Mouse (Mus musculus): ENCODE measurements around the gene Trcg1. TPM values are rescaled to one million over a fixed set of nuclear protein-coding genes. Genes with fewer than 3 reads are reported as not detected.
"Not testable (repeated sequence)": the region's sequence is repeated elsewhere in the genome, so short reads cannot be mapped to it uniquely, and the experiment has no call there.

The Trcg1 gene
- polyA plus RNA-seq, 1 experiment from 2014 or later = not detected

DNA sequence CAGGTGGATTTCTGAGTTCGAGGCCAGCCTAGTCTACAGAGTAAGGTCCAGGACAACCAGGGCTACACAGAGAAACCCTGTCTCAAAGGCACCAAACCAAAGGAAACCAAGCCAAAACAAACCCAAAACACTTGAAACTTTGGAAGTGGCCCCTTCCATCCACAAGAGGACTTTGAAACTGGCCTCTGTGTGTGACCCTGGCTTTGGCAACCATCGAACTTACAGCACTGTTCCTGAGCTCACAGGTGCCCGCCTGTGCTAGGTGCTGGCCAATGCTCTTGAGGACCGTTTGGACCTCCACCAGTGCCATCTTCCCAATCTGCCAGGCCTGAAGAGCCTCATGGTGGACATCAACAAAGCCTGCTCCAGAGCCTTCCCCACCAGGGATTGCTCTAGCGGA, 17.6 kb upstream of the Trcg1 start:
- H3K9me3 ChIP-seq (ENCODE audit: control insufficient read depth, low read length) = no peaks in the 10 kb centered on the region
- no peaks in the 10 kb centered on the region for H3K27me3 ChIP-seq (replicated peaks; ENCODE audit: control insufficient read depth, insufficient read depth, low read length)
- H3K4me2 ChIP-seq (ENCODE audit: low read depth, low read length) = no peak overlapping the region
- ATAC-seq = no peak
- no peaks in the 10 kb centered on the region for H3K4me1 ChIP-seq (ENCODE audit: control insufficient read depth, insufficient read depth, low read length)
- H3K27ac ChIP-seq (ENCODE audit: low read length) = no peak overlapping the region
- H3K9ac ChIP-seq (ENCODE audit: low read depth, low read length) = no peak overlapping the region
- H3K4me3 ChIP-seq (ENCODE audit: low read length) = no peak overlapping the region
- WGBS = 89% methylated on average over 5 of the region's 5 CpGs
- H3K36me3 ChIP-seq (ENCODE audit: control insufficient read depth, insufficient read depth, low read length) = no peaks in the 10 kb centered on the region

DNA sequence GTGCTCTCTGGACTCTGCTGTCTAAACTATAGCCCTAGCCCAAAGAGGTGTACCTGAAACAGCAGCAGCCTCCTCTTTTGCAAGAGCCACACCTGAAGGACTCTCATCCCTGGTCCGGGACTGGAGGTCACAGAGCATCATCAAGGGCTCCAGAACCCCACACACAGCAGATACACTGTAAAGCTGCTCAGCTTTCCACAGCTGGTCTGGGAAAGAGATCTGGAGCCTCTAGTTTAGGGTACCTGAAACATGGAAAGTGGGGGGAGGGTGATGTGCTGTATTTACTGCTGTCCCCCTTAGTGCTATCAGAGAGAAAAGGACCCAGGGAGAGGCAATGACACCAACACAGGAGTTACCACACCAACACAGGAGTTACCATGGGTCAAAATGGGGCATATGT, 16.8 kb upstream of the Trcg1 start:
- Histone ChIP-seq H3K4me2 (ENCODE audit: low read depth, low read length) (no peak overlapping the region), H3K27ac (ENCODE audit: low read length) (no peak overlapping the region), H3K4me3 (ENCODE audit: low read length) (no peak overlapping the region), H3K36me3 (ENCODE audit: control insufficient read depth, insufficient read depth, low read length) (no peaks in the 10 kb centered on the region), H3K9me3 (ENCODE audit: control insufficient read depth, low read length) (no peaks in the 10 kb centered on the region), H3K27me3 (replicated peaks; ENCODE audit: control insufficient read depth, insufficient read depth, low read length) (no peaks in the 10 kb centered on the region), H3K4me1 (ENCODE audit: control insufficient read depth, insufficient read depth, low read length) (no peaks in the 10 kb centered on the region), H3K9ac (ENCODE audit: low read depth, low read length) (no peak overlapping the region)
- no peak for ATAC-seq
- 75% methylated on average over 1 of the region's 1 CpGs for WGBS

DNA sequence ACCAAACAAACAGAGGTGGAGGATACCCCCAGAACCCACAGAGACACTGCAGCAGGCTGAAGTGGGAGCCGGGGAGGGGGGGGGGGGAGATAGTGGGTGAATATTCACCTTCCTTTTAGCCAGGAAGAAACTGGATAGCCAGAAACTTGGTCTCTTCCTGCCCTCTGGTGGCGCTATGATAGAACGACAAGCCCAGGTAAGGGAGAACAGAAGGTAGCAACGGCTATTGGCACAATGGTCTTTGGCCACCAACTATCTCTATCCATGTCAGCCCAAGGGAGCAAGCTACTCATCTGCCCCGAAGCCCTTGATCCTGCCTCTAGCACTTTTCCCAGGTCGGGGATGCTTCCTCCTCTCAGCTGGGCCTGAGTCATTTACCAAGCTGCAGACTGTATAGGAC, 16.0 kb upstream of the Trcg1 start:
- H3K27me3 ChIP-seq (replicated peaks; ENCODE audit: control insufficient read depth, insufficient read depth, low read length) = no peaks in the 10 kb centered on the region
- no peaks in the 10 kb centered on the region for H3K4me1 ChIP-seq (ENCODE audit: control insufficient read depth, insufficient read depth, low read length)
- H3K9ac ChIP-seq (ENCODE audit: low read depth, low read length) = no peak overlapping the region
- no peak overlapping the region for H3K4me2 ChIP-seq (ENCODE audit: low read depth, low read length)
- no peak overlapping the region for H3K27ac ChIP-seq (ENCODE audit: low read length)
- no peaks in the 10 kb centered on the region for H3K9me3 ChIP-seq (ENCODE audit: control insufficient read depth, low read length)
- WGBS = 18% methylated on average over 6 of the region's 6 CpGs
- H3K36me3 ChIP-seq (ENCODE audit: control insufficient read depth, insufficient read depth, low read length) = no peaks in the 10 kb centered on the region
- no peak overlapping the region for H3K4me3 ChIP-seq (ENCODE audit: low read length)
- ATAC-seq = no peak

DNA sequence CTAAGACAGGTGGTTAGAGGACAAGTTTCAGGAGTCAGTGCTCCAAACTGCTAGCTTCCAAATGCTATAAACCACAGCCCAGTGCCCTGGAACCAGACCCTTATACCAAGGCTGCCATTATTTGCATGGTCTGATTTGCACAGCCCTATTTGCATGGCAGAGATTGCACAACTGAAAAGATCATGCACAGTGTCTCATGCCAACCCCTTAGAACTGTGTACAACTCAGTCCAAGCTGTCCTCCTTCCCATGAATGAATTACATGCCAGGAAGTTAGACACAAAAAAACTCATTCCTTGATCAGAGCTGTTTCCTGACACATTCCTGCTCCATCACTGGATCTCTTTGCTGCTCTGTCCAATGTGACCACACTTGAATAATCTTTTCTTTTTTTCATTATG, 13.0 kb upstream of the Trcg1 start:
- no peak for ATAC-seq
- no peaks in the 10 kb centered on the region for H3K4me1 ChIP-seq (ENCODE audit: control insufficient read depth, insufficient read depth, low read length)

DNA sequence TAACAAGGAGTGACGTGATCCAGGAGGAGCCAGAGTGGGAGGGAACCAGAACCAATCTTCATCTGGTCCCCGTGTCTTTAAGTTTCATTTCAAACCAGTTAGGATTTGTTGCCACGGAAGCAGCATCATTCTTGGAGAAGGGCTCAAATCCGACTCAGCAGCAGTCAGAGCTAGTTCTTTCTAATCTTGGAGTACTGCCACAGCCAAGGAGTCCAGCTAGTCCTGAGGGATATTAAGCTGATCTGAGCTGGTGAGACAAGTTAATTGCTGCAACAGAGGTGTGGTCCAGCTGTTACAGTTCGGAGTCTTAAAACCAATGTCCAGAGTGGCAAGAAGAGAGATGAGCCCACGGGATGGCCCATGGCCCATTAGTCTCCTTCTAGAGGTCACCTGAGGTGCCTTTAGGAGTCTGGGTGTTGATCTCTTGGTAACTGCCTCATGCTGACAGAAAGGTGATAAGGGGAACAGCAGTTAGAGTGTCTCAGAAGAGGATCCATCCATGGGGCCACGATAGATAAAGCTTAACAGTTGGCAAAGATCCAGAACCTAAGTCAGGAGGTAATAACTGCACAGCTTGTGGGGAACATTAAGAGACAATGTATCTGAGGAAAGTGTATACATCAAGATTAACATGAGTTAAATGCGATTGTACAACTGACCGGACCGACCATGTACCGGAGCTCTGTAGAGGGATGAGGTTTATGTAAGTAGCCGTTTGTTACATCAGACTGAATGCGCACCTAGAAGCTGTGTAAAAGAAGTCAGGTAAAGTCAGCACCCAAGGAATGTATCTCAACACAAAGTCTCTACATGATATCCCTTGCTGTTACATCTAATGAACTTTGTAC, 10.4 kb upstream of the Trcg1 start:
- H3K9me3 ChIP-seq (ENCODE audit: control insufficient read depth, low read length) = no peaks in the 10 kb centered on the region
- H3K27ac ChIP-seq (ENCODE audit: low read length) = no peak overlapping the region
- no peak overlapping the region for H3K9ac ChIP-seq (ENCODE audit: low read depth, low read length)
- no peaks in the 10 kb centered on the region for H3K36me3 ChIP-seq (ENCODE audit: control insufficient read depth, insufficient read depth, low read length)
- no peaks in the 10 kb centered on the region for H3K4me1 ChIP-seq (ENCODE audit: control insufficient read depth, insufficient read depth, low read length)
- no peak overlapping the region for H3K4me3 ChIP-seq (ENCODE audit: low read length)
- H3K4me2 ChIP-seq (ENCODE audit: low read depth, low read length) = no peak overlapping the region
- ATAC-seq = no peak
- H3K27me3 ChIP-seq (replicated peaks; ENCODE audit: control insufficient read depth, insufficient read depth, low read length) = no peaks in the 10 kb centered on the region
- WGBS = 77% methylated on average over 13 of the region's 13 CpGs

More for the DNA sequence above, 13.0 kb upstream of the Trcg1 start:
- no peaks in the 10 kb centered on the region for H3K36me3 ChIP-seq (ENCODE audit: control insufficient read depth, insufficient read depth, low read length)
- H3K4me2 ChIP-seq (ENCODE audit: low read depth, low read length) = no peak overlapping the region
- no peaks in the 10 kb centered on the region for H3K9me3 ChIP-seq (ENCODE audit: control insufficient read depth, low read length)
- no peaks in the 10 kb centered on the region for H3K27me3 ChIP-seq (replicated peaks; ENCODE audit: control insufficient read depth, insufficient read depth, low read length)
- H3K27ac ChIP-seq (ENCODE audit: low read length) = no peak overlapping the region
- H3K4me3 ChIP-seq (ENCODE audit: low read length) = no peak overlapping the region
- no peak overlapping the region for H3K9ac ChIP-seq (ENCODE audit: low read depth, low read length)

DNA sequence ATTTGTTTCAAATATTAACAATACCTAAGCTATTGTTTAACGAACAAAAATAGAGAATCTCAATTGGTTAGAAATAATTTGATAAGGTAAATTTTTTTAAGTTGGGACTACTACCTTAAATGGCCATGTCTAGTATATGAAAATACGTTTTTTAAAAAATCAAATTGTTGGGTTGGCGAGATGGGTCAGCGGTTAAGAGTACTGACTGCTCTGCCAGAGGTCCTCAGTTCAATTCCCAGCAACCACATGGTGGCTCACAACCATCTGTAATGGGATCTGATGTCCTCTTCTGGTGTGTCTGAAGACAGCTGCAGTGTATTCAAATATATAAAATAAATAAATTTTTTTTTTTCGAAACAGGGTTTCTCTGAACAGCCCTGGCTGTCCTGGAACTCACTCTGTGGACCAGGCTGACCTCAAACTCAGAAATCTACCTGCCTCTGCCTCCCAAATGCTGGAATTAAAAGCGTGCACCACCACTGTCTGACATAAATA, 9.7 kb upstream of the Trcg1 start:
- 89% methylated on average over 6 of the region's 6 CpGs for WGBS
- not testable (repeated sequence) for H3K27me3 ChIP-seq (replicated peaks; ENCODE audit: control insufficient read depth, insufficient read depth, low read length); H3K4me2 ChIP-seq (ENCODE audit: low read depth, low read length); ATAC-seq; H3K4me3 ChIP-seq (ENCODE audit: low read length); H3K27ac ChIP-seq (ENCODE audit: low read length); H3K4me1 ChIP-seq (ENCODE audit: control insufficient read depth, insufficient read depth, low read length); H3K36me3 ChIP-seq (ENCODE audit: control insufficient read depth, insufficient read depth, low read length); H3K9ac ChIP-seq (ENCODE audit: low read depth, low read length); H3K9me3 ChIP-seq (ENCODE audit: control insufficient read depth, low read length)

DNA sequence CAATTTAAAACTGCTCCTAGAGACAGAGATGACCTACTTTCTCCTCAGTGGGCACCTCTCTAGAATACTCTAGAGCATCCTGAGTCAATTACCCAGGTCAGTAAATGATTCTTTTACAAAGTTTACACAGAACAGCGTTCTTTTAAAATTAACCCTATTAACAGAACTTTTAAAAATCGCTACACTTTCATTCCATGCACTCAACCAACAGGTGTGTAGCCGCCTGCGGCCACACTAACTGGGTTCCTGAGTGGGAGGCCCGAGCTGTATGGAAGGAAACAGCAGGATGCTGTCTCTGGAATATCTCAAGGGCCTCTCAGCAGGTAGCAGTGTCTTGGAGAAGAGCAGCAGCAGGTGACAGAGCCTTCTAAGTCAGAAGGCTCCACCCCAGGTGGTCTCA, 9.2 kb upstream of the Trcg1 start:
- Histone ChIP-seq H3K27me3 (replicated peaks; ENCODE audit: control insufficient read depth, insufficient read depth, low read length) (no peaks in the 10 kb centered on the region), H3K27ac (ENCODE audit: low read length) (no peak overlapping the region), H3K4me2 (ENCODE audit: low read depth, low read length) (no peak overlapping the region), H3K9me3 (ENCODE audit: control insufficient read depth, low read length) (no peaks in the 10 kb centered on the region), H3K9ac (ENCODE audit: low read depth, low read length) (no peak overlapping the region), H3K36me3 (ENCODE audit: control insufficient read depth, insufficient read depth, low read length) (no peaks in the 10 kb centered on the region), H3K4me3 (ENCODE audit: low read length) (no peak overlapping the region), H3K4me1 (ENCODE audit: control insufficient read depth, insufficient read depth, low read length) (no peaks in the 10 kb centered on the region)
- WGBS = 65% methylated on average over 5 of the region's 5 CpGs
- no peak for ATAC-seq

DNA sequence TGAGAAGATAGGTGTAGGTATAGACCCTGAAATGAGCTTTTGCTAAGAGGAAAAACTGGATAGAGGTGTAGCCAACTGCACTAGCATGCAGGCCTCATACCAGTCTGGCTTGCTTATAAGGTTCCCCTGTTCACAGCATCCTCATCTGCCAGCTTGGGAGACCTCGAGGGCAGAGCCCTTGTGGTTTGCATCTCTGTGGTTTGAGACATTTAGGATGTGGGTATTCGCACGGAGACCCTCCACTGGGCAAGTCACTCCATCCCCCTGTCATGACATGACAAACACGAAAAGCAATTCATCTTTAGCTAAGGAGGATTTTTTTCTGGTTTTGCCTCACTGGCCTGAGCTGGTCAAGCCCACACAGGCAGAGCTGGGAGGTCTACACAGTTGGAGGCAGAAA, 8.2 kb upstream of the Trcg1 start:
- Histone ChIP-seq H3K4me3 (ENCODE audit: low read length) (no peak overlapping the region), H3K27me3 (replicated peaks; ENCODE audit: control insufficient read depth, insufficient read depth, low read length) (no peaks in the 10 kb centered on the region), H3K9me3 (ENCODE audit: control insufficient read depth, low read length) (no peaks in the 10 kb centered on the region), H3K36me3 (ENCODE audit: control insufficient read depth, insufficient read depth, low read length) (no peaks in the 10 kb centered on the region), H3K4me2 (ENCODE audit: low read depth, low read length) (no peak overlapping the region), H3K4me1 (ENCODE audit: control insufficient read depth, insufficient read depth, low read length) (no peaks in the 10 kb centered on the region), H3K27ac (ENCODE audit: low read length) (no peak overlapping the region), H3K9ac (ENCODE audit: low read depth, low read length) (no peak overlapping the region)
- ATAC-seq = no peak
- WGBS = 81% methylated on average over 4 of the region's 4 CpGs

DNA sequence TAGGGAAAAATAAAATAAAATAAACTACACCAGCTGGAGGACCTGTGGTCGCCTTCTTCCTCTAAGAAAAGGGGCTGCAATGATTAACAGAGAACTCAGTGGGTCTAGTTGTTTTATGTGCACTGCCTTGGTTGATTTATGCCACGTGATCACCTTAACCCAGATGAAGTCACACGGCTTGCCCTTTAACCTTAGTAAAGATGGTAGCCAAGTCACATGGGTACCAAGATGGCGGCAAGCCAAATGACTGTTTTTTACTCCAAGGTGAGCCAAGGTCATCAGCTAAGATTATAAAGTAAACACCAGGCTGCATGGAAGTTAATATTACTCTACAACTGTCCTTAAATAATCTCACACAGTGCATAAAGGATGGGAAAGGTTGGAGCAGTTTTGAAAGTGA, 6.6 kb upstream of the Trcg1 start:
- Histone ChIP-seq H3K9me3 (ENCODE audit: control insufficient read depth, low read length) (no peaks in the 10 kb centered on the region), H3K36me3 (ENCODE audit: control insufficient read depth, insufficient read depth, low read length) (no peaks in the 10 kb centered on the region), H3K27ac (ENCODE audit: low read length) (no peak overlapping the region), H3K4me3 (ENCODE audit: low read length) (no peak overlapping the region), H3K27me3 (replicated peaks; ENCODE audit: control insufficient read depth, insufficient read depth, low read length) (no peaks in the 10 kb centered on the region), H3K4me2 (ENCODE audit: low read depth, low read length) (no peak overlapping the region), H3K9ac (ENCODE audit: low read depth, low read length) (no peak overlapping the region), H3K4me1 (ENCODE audit: control insufficient read depth, insufficient read depth, low read length) (no peaks in the 10 kb centered on the region)
- WGBS = 56% methylated on average over 4 of the region's 4 CpGs
- no peak for ATAC-seq

Data from intestine, embryonic 16.5 days (tissue).